Mouse (Mus musculus) liver, embryonic 16.5 days (tissue): ENCODE measurements around the gene Gm49392. TPM values are rescaled to one million over a fixed set of nuclear protein-coding genes. Genes with fewer than 3 reads are reported as not detected.

Source experiments
- ATAC-seq: fragments of 200-750 bp; cut with Nextera tagmentation; 2 replicates; pipeline ENCODE4 v1.8.0; 2017; ENCODE audit warnings: low read depth, mild to moderate bottlenecking, moderate number of reproducible peaks, moderate library complexity
- H3K27ac ChIP-seq: fragments of 300-500 bp; sonication (generic); 2 replicates; pipeline ENCODE4 v1.5.1; 2014; ENCODE audit warnings: mild to moderate bottlenecking, low read length
- H3K27me3 ChIP-seq: fragments of 300-500 bp; sonication (generic); 2 replicates; pipeline ENCODE4 v1.6.1; 2014; ENCODE audit warnings: low read depth, low read length, mixed read lengths; ENCODE audit not compliant: control insufficient read depth, insufficient read depth
- H3K36me3 ChIP-seq: fragments of 300-500 bp; sonication (generic); 2 replicates; pipeline ENCODE4 v1.6.1; 2014; ENCODE audit warnings: mild to moderate bottlenecking; ENCODE audit not compliant: control insufficient read depth, insufficient read depth
- H3K4me1 ChIP-seq: fragments of 300-500 bp; sonication (generic); 2 replicates; pipeline ENCODE4 v1.6.1; 2014; ENCODE audit warnings: low read depth, low read length, mixed read lengths; ENCODE audit not compliant: control insufficient read depth
- H3K4me2 ChIP-seq: fragments of 300-500 bp; sonication (generic); 2 replicates; pipeline ENCODE4 v1.6.1; 2014; ENCODE audit warnings: low read depth, low read length, mixed read lengths
- H3K4me3 ChIP-seq: fragments of 300-500 bp; sonication (generic); 2 replicates; pipeline ENCODE4 v1.5.1; 2014; ENCODE audit warnings: low read depth, mild to moderate bottlenecking, low read length
- H3K9ac ChIP-seq: fragments of 300-500 bp; sonication (generic); 2 replicates; pipeline ENCODE4 v1.6.1; 2014; ENCODE audit warnings: low read depth, low read length
- H3K9me3 ChIP-seq: fragments of 300-500 bp; sonication (generic); replicated peaks from 2 replicates; pipeline ENCODE4 v1.6.1; 2016; ENCODE audit warnings: low read length; ENCODE audit not compliant: control insufficient read depth
- WGBS: fragments of 180-500 bp; shearing (Covaris S2); extraction: QIAGEN DNeasy Blood & Tissue Kit; methylation state at CpG from one replicate; pipeline ENCODE4 v1.1.7; 2014; ENCODE audit not compliant: insufficient replicate concordance; 5-methylcytosine and 5-hydroxymethylcytosine counted together
- polyA plus RNA-seq: library from polyadenylated mRNA; unstranded; fragments of >200 nt; fragmentation: Nextera tagmentation; extraction: Ambion mirVana; gene quantifications from 2 replicates; pipeline ENCODE4 v1.2.1, GENCODE M21; 2015

The Gm49392 gene
- polyA plus RNA-seq, 1 experiment from 2014 or later: 0.08 TPM

DNA sequence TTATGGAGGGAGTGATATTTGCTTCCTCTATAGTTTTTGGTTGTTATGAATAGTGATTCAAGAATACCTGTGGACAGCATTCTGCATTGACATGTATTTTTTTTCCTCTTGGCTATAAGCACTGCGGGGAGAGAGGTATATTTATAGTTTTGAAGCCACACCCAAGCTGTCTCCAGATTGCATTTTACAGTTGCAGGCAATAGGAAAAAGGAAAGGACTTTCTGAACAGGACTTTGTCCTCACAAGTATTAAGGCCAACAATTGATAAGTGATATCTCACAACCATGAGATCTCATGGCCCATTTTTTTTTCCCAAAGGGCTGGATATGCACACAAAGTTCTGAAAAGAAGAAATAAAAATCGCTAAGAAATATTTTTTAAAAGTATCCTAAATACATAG lies 87.0 kb downstream of the Gm49392 start:
- Histone ChIP-seq H3K9ac (no peak overlapping the region), H3K9me3 (no peaks in the 10 kb centered on the region), H3K36me3 (no peaks in the 10 kb centered on the region), H3K4me1 (no peaks in the 10 kb centered on the region), H3K4me2 (no peak overlapping the region), H3K27ac (no peak overlapping the region), H3K27me3 (no peaks in the 10 kb centered on the region), H3K4me3 (no peak overlapping the region)
- no peak for ATAC-seq
- WGBS: 45% methylated on average over 2 of the region's 2 CpGs

DNA sequence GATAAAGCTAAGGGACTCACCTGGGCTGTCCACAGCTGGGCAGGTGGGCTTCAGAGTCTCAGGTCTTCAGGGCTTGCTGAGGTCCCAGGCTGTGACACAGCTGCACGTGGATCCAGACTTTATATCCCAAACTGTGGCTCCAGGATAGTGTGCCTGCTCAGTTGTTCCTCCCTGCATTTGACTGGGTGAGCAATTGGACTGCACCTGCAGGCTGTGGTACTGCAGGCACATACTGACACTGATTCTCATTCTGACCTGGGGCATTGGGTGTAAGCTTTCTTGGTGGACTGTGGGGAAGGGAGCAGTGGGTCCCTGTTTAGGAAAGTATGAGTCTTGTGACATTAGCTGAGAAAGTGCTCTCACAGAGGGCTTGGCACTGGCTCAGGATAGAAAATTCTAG lies 93.9 kb downstream of the Gm49392 start, which contains the start of gene Ctsll3:
Gene Ctsll3, minus strand, starts transcription at position 101 of the 400 bp plus-strand sequence.
- no peak for ATAC-seq
- WGBS: 28% methylated on average over 1 of the region's 1 CpGs
- no peaks in the 10 kb centered on the region for H3K36me3 ChIP-seq
- H3K9me3 ChIP-seq: no peaks in the 10 kb centered on the region
- no peak within 1 kb of the TSS for H3K9ac ChIP-seq
- H3K4me1 ChIP-seq: no peaks in the 10 kb centered on the region
- H3K27ac ChIP-seq: no peak within 1 kb of the TSS
- H3K4me3 ChIP-seq: no peak within 1 kb of the TSS
- no peaks in the 10 kb centered on the region for H3K27me3 ChIP-seq
- H3K4me2 ChIP-seq: no peak within 1 kb of the TSS

Other genes with a start within 250 kb of the Gm49392 start
- not detected in 2 replicates for gene BC051665, start 110.5 kb downstream of the Gm49392 start, polyA plus RNA-seq
- not detected in 2 replicates for gene Ctsll3, start 94.0 kb downstream of the Gm49392 start, polyA plus RNA-seq
- 0.09 and 0.22 TPM in 2 replicates for gene 4930486L24Rik, start 32.4 kb downstream of the Gm49392 start, polyA plus RNA-seq
- 3.7 and 4.9 TPM in 2 replicates for gene Ctla2b, start 553 bp upstream of the Gm49392 start, polyA plus RNA-seq
- not detected in 2 replicates for gene Tpbpb, start 8.0 kb upstream of the Gm49392 start, polyA plus RNA-seq
- not detected in 2 replicates for gene Gm49393, start 38.7 kb upstream of the Gm49392 start, polyA plus RNA-seq
- gene Gm49391, start 39.7 kb upstream of the Gm49392 start, polyA plus RNA-seq: 1.9 and 2.5 TPM in 2 replicates
- gene Ctla2a, start 39.7 kb upstream of the Gm49392 start, polyA plus RNA-seq: 21.5 and 25.4 TPM in 2 replicates
- gene Tpbpa, start 45.1 kb upstream of the Gm49392 start, polyA plus RNA-seq: not detected in 2 replicates
- not detected in 2 replicates for gene Ctsj, start 109.1 kb upstream of the Gm49392 start, polyA plus RNA-seq
- not detected in 2 replicates for gene Ctsq, start 143.7 kb upstream of the Gm49392 start, polyA plus RNA-seq